Mouse (Mus musculus) right cerebral cortex, adult 18-20 months (tissue): ENCODE measurements at regions not wholly inside any gene's neighbourhood (a gene's known extent, or its start where the extent isn't known, plus 50 kb on each side); places are given as distances from the start of the nearest gene placed in this dataset.
A peak's percentile ranks its signal among the peaks of the same experiment; 100 is the strongest.
"Not testable (repeated sequence)": the region's sequence is repeated elsewhere in the genome, so short reads cannot be mapped to it uniquely, and the experiment has no call there.

Experiments used
- DNase-seq: peaks from one replicate; pipeline ENCODE4 v3.0.0; 2022; ENCODE audit warnings: mixed read lengths

DNA sequence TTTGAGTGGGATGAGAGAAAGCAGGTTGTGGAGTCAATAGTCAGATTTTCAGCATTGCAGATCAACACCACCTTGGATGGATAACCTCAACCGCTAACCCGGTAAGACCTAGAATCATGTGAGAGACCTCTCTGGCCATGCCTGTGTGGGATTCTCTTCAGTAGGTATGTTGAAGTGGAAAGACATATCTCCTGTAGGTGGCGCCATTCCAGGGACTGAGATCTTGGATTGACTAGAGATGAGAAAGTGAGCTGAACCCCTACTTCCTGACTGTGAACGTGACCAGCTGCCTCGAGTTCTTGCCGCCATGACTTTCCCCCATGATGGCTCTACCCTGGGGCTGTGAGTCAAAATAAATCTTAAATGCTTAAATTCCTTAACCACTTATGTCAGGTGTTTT, 102.7 kb downstream of the Eva1a start:
- DNase-seq = no peak

DNA sequence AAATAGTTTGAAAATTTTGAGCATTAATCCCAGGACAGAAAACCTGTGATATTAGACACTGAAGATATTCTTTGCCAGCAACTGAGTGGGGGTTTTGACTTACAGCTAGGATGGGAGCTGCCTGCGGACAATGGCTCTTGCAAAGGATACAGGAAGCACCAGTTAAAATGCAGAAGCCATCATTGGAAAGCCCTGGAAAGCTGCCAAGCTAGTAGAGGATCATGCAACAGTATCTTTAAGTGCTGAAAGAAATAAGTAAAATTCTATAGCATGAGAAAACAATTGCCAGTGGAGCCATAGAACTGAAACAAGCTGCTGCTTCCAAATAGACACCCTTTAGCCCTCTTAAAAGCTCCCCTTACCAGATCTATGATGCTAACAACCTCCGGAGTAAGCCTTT, 109.2 kb downstream of the Eva1a start:
- DNase-seq = no peak

DNA sequence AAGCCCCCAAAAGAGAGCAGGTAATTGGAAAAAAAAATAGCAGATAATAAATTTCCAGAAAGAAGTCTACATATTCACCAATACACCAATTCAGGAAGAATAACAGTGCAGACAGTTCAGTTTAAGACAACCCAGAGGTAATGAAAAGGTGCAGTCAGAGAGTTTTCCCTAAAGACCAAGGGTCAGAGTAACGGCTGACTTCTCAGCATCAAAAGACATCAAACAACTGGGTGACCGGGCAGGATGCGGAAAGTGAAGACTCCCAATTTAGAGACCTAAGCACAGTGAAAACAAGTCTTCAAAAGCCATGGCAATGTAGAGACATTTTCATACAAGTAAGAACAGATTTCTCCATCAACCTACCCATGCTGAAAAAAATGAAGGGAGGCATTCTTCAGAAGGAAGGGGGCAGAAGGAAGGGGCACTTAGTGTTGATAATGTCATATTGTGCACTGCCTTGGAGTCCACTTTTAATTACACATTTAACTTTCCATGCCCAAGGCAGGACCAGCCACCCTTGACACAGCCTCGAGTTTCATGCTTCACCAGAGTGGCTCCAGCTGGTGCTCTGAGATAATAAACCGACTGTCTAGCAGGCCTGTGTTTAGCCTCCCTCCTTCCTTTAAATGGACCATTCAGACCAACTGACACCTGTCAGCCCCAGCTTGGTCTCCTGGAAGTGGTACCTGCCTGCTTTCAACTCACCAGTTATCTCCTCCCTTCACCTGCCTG, 129.7 kb downstream of the Eva1a start:
- no peak for DNase-seq

DNA sequence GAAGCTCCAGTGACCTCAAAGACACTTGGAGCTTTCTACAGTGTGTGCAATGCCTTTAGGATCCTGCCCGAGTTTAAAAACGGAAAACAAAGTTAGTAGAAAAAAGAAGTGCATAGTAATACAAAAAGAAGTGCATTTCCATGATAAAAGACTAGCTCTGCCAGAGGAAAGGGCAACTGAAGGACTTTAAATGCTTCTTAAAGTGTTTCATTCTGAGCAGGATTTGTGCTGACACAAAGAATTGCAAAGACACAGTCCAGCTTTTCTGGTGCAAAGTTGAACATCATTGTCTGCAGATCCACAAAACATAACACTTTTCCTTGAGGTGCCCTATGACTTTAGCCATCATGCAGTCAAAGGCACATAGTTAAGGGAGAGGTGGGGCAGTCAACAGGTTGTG, 134.1 kb downstream of the Eva1a start:
- no peak for DNase-seq

DNA sequence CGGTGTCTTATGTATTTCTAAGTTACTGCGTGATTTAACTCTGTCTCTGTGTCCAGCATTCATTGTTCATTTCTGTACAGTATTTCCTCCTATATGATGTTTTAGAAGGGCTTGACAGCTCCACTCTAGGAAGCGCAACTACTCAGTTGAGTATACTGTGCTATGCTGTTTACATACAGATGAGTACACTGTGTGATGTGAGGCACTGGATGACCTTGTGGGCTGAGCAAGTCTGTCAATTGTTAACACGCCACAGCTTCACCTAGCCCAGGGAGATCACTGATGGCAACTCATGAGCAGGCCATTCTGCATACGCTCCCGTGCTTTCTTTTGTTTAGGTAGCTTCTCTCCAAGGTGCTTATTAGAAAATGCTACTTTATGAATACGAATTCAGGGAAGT, 159.3 kb downstream of the Eva1a start:
- no peak for DNase-seq

DNA sequence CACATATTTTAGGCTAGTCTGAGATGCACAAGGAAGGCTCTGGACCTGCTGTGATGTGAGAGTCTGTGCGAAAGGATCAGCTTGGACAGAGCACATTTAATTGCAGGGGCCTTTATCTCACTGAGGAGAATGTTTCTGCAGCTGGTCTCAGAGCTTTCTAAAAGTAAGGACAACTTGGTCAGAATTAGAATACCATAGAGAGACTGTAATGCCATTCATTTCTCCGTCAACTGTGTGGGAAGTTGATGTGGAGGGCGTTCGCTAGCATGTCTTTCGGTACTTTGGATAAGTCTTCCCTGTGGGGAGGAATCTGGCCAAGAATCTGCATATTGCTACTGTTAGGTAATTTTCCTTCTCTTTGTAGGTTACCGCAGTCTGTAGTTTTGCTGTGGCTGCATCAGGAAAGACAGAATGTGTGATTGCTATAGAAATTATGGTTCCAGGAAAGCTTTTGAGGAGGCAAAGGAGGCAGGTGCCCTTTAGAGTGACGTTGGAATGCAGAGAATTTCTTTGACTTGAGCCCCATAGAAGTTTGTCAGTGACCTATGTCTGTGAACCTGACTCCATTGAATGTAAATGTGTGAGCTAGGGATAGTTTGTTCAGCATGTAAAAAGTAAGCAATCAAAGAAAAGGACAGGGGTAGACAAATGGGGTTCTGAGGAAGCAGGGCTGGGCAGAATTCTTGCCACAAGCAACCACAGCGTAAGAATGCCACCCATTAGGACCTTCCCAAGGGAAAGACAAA, 164.2 kb downstream of the Eva1a start:
- DNase-seq = peak; percentile 19

DNA sequence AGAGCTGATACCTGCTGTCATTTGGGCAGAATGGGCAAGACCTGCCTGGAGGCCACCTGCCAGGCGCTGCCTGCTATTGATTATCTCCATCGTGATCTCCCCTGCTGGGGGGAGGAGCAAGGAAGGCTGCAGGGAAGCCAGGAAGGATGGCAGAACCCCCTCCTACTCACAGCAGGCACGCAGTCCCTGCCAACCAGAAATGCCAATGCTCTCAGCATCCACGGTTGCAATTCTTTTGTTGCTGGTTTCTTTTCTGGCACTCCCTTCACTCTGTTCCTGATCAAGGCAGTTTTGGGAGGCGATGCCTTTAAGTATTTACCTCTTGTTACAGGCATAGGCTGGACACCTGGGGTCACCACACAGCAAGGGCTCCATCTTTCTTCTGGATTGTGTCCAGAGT, 164.3 kb upstream of the Tacr1 start:
- DNase-seq = peak; percentile 4

DNA sequence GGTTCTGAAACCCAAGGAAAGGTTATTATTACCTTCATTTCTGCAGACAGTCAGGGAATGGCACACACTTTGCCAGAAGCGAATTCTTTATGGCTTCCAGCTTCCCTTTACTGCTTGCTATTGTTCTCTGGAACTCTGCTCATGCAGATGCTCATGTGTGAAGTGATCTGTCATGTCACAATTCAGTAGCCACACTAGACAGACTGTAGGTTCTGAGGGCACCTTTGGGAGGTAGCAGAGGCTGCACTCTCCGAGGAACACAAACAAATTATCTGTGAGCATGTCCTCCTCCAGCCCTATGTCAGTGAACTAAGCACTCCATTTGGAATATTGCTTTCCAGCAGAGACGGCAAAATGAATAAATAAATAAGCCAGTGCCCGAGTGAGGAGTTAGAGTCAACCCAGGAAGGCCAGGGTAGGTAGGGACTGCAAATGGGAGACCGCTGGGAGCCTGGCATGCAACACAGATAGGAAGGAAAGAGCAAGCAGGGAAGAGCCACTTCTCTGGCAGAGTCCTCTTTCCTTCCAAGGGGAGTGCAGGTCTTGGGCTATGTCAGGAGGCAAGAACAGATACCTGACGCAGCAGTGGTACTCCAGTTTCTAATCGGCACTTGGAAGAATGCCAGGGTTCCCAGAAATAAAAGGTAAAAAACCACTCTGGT, 161.4 kb upstream of the Tacr1 start:
- DNase-seq = no peak

DNA sequence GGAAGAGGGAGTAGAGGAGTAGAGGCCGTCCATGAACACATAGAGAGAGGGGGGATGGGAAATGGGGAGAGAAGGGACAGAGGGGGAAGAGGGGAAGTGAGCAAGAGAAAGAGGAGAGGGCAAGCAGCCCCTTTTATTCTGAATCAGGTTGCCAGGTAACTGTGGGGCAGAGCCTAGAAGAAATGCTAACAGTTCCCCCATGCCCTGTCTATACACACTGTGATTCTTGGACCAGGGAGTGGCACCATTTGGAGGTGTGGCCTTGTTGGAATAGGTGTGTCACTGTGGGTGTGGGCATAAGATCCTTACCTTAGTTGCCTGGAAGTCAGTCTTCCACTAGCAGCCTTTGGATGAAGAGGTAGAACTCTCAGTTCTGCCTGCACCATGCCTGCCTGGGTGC, 154.5 kb upstream of the Tacr1 start:
- DNase-seq = not testable (repeated sequence)

DNA sequence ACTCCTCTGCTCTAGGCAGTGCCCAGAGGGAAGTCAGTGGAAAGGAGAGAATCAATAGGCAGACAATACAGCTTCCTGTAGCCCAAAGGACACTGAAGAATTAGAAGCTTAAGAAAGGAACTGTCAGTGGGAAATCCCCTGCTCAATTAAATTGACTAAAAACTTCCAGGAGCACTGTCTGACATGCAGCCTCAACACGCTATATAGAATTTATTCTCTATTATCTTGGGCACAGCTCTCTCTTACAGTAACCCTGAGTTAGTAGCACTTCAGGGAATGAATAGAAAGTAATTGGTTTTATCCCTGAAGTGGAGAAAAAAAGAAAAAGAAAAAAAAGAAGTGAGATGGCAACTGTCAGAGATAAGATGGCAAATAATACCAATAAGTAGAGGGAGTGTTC, 117.6 kb upstream of the Tacr1 start:
- no peak for DNase-seq

DNA sequence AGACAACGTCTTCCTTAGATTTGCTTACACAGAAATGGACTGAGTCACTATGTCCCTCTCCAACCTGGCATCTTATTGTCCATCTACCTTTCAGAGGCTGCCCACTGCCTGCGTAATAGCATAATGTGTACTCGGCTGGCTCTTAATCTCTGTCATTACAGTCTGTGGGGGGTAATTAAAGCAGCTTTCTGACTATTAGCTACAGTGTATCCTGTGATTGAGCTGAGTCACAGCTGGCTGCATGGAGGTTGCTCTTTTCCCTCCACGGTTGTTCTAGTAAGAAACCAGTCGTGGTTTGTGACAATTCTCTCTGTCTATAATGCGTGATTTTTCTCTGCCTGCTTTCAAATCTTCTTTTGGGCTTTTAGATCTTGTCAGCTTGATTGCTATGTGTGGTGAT, 116.9 kb upstream of the Tacr1 start:
- no peak for DNase-seq

DNA sequence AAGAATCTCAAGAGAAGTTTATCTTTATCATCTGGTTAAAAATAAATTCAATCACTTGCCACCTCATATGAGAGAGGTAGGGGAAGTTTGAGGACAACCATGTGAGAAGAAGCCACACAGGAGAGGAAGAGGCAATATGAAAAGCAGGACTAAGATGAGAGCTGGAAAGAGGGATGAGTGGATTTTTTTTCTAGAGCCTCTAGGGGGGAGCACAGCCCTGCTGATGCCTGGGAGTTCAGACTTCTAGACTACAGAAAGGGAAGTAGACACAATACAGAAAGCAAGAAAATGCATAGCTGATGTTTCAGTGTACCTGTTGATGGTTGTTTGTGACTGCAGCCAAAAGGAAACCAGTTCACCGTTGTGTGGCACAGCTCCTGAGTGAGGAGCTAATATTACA, 108.6 kb upstream of the Tacr1 start:
- DNase-seq = no peak

DNA sequence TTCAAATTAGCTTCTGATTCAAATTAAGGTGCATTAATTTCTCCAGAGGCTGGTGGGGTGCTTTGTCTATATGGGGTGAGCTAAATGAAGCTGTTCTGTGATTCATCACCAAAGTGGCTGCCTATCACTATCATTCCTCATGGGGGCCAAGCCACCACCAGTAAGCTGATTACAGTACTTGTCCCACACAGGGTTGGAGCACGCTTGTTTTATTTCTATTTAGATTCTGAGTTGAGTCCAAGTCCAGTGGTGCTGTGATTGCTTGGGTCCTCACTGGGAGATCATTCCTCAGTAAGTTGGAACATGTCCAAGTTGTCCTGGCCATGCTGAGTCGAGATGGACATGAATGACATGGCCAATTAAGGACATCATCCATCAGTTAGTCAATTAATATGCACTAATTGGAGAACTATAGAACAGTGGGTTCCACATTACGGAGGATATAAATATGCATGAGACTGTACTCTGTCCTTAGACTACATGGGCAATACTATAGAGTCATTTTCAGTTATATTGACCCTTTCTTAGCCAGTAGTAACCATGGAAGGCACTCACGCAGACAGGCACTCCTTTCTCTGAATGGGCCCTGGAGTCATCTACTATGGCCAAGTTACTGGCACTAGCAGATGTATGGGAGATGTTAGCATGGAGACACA, 105.3 kb upstream of the Tacr1 start:
- no peak for DNase-seq

DNA sequence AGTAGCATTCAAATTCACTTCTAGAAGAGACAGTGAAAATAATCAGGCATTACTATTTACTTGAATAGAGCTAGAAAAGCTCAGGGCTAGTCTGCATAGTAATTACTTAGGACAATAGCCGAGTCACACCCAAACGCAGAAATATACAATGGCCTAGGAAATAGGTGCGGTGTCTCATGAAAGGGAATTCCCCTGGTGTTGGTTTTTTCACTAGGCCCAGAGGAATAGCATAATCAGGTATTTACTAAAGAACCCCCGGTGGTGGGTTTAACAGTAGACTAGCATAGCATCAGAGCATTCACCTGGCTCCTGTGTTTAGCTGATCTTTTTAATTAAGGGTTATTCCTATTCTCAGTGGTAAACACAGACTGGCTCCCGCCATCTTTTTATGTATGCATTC, 99.9 kb upstream of the Tacr1 start:
- not testable (repeated sequence) for DNase-seq

DNA sequence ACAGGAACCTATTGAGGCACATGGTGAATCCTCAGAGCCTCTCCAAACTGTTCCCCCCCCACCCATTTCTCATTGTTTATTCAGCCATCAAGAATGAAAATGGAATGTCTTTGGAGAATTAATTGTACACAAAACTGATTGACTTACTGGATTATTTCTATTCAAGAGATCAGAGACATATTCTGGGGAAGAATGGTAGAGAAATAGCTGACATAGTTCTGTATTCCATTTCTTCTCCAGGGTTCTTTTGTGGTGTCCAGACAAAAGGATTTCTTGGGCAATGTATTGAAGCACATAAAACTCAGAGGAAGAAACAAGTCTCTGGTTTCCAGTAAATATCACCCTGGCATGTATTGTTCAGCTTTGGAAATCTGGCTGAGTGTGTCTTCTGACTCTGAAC, 88.4 kb upstream of the Tacr1 start:
- no peak for DNase-seq
